Mouse (Mus musculus) gonadal fat pad, adult 2 months (tissue): ENCODE measurements around the gene Zfp787. TPM values are rescaled to one million over a fixed set of nuclear protein-coding genes. Genes with fewer than 3 reads are reported as not detected.
A peak's percentile ranks its signal among the peaks of the same experiment; 100 is the strongest.
"Not testable (repeated sequence)": the region's sequence is repeated elsewhere in the genome, so short reads cannot be mapped to it uniquely, and the experiment has no call there.

Source experiments
- DNase-seq: peaks from one replicate; pipeline ENCODE4 v3.0.0-alpha.2; 2012; ENCODE audit warnings: low read depth
- polyA plus RNA-seq: library from polyadenylated mRNA; depleted of rRNA; stranded (reverse); fragments of >200 nt; gene quantifications from 2 replicates; pipeline ENCODE4 v1.2.3, GENCODE M21; 2012; rRNA removed

Gene Zfp787
- 56.6 and 57.7 TPM in 2 replicates for polyA plus RNA-seq

GRCm38 (mm10) chr7:6155901-6156411 lies at the start of gene Zfp787:
TSS of gene Zfp787 (minus strand) at chr7:6155997.
- no peak for DNase-seq

GRCm38 (mm10) chr7:6204200-6204599 lies 48.4 kb upstream of the Zfp787 start:
- DNase-seq = no peak

- no peak for DNase-seq
These were observed 41.0 kb upstream of the Zfp787 start, which contains the start of gene Galp for GRCm38 (mm10) chr7:6196790-6197189. TSS of gene Galp (plus strand) at chr7:6197090.

GRCm38 (mm10) chr7:6195777-6196176 lies 40.0 kb upstream of the Zfp787 start:
- no peak for DNase-seq

- no peak for DNase-seq
These were observed 38.3 kb upstream of the Zfp787 start for GRCm38 (mm10) chr7:6194129-6194528.

GRCm38 (mm10) chr7:6191376-6191775 lies 35.6 kb upstream of the Zfp787 start:
- DNase-seq = no peak

- DNase-seq = no peak
These were observed 33.7 kb upstream of the Zfp787 start for GRCm38 (mm10) chr7:6189542-6189941.

GRCm38 (mm10) chr7:6186756-6187155 lies 31.0 kb upstream of the Zfp787 start:
- DNase-seq = no peak

- no peak for DNase-seq
These were observed 30.4 kb upstream of the Zfp787 start for GRCm38 (mm10) chr7:6186176-6186575.

- DNase-seq = no peak
These were observed 29.6 kb upstream of the Zfp787 start for GRCm38 (mm10) chr7:6185391-6185790.

GRCm38 (mm10) chr7:6184521-6184920 lies 28.7 kb upstream of the Zfp787 start:
- no peak for DNase-seq

GRCm38 (mm10) chr7:6183802-6184201 lies 28.0 kb upstream of the Zfp787 start:
- DNase-seq = no peak

- DNase-seq = no peak
These were observed 27.1 kb upstream of the Zfp787 start for GRCm38 (mm10) chr7:6182882-6183281.

GRCm38 (mm10) chr7:6179013-6179412 lies 23.2 kb upstream of the Zfp787 start:
- DNase-seq = no peak

GRCm38 (mm10) chr7:6174365-6174987 lies 18.7 kb upstream of the Zfp787 start:
- DNase-seq = not testable (repeated sequence)

- DNase-seq = no peak
These were observed 18.1 kb upstream of the Zfp787 start for GRCm38 (mm10) chr7:6173872-6174271.

- no peak for DNase-seq
These were observed 17.0 kb upstream of the Zfp787 start for GRCm38 (mm10) chr7:6172674-6173244.

GRCm38 (mm10) chr7:6172006-6172649 lies 16.3 kb upstream of the Zfp787 start, which contains the start of gene Zfp444:
TSS of gene Zfp444 (plus strand) at chr7:6172226.
- DNase-seq = peak; percentile 96

GRCm38 (mm10) chr7:6171444-6172005 lies 15.7 kb upstream of the Zfp787 start:
- no peak for DNase-seq

- DNase-seq = no peak
These were observed 15.1 kb upstream of the Zfp787 start for GRCm38 (mm10) chr7:6170871-6171270.

- no peak for DNase-seq
These were observed 14.6 kb upstream of the Zfp787 start for GRCm38 (mm10) chr7:6170391-6170790.

GRCm38 (mm10) chr7:6169403-6169802 lies 13.6 kb upstream of the Zfp787 start:
- no peak for DNase-seq

- no peak for DNase-seq
These were observed 8.9 kb upstream of the Zfp787 start for GRCm38 (mm10) chr7:6164671-6165070.
